Mouse (Mus musculus) heart, embryonic 16.5 days (tissue): ENCODE data around the gene Tmem119. TPM values are rescaled to one million over a fixed set of nuclear protein-coding genes. Genes with fewer than 3 reads are reported as not detected.

Source experiments
- ATAC-seq: fragments of 200-750 bp; cut with Nextera tagmentation; replicated peaks from 2 replicates; pipeline ENCODE4 v1.8.0; 2017; ENCODE audit warnings: moderate number of reproducible peaks; ENCODE audit not compliant: insufficient read depth, low FRiP score; ENCODE audit errors: extremely low read depth
- H3K27ac ChIP-seq: fragments of 300-500 bp; sonication (generic); 2 replicates; pipeline ENCODE4 v1.5.1; 2014; ENCODE audit warnings: mild to moderate bottlenecking, low read length, control low read depth, moderate library complexity
- H3K27me3 ChIP-seq: fragments of 300-500 bp; sonication (generic); 2 replicates; pipeline ENCODE4 v1.6.1; 2014; ENCODE audit warnings: low read length, mixed read lengths; ENCODE audit not compliant: control insufficient read depth, insufficient read depth
- H3K36me3 ChIP-seq: fragments of 300-500 bp; sonication (generic); 2 replicates; pipeline ENCODE4 v1.6.1; 2014; ENCODE audit not compliant: control insufficient read depth, insufficient read depth
- H3K4me1 ChIP-seq: fragments of 300-500 bp; sonication (generic); 2 replicates; pipeline ENCODE4 v1.6.1; 2014; ENCODE audit warnings: low read length, mixed read lengths; ENCODE audit not compliant: control insufficient read depth, insufficient read depth
- H3K4me2 ChIP-seq: fragments of 300-500 bp; sonication (generic); 2 replicates; pipeline ENCODE4 v1.6.1; 2014; ENCODE audit warnings: low read depth, mild to moderate bottlenecking, control low read depth, low read length
- H3K4me3 ChIP-seq: fragments of 300-500 bp; sonication (generic); 2 replicates; pipeline ENCODE4 v1.5.1; 2014; ENCODE audit warnings: mild to moderate bottlenecking, control low read depth, low read length
- H3K9ac ChIP-seq: fragments of 300-500 bp; sonication (generic); 2 replicates; pipeline ENCODE4 v1.6.1; 2014; ENCODE audit warnings: low read length, control low read depth
- H3K9me3 ChIP-seq: fragments of 300-500 bp; sonication (generic); replicated peaks from 2 replicates; pipeline ENCODE4 v1.6.1; 2016; ENCODE audit warnings: low read length; ENCODE audit not compliant: control insufficient read depth
- WGBS: fragments of 180-500 bp; shearing (Covaris S2); extraction: QIAGEN DNeasy Blood & Tissue Kit; methylation state at CpG from one replicate; pipeline ENCODE4 v1.1.7; 2014; 5-methylcytosine and 5-hydroxymethylcytosine counted together
- polyA plus RNA-seq: library from polyadenylated mRNA; unstranded; fragments of >200 nt; fragmentation: Nextera tagmentation; extraction: Ambion mirVana; gene quantifications from 2 replicates; pipeline ENCODE4 v1.2.1, GENCODE M21; 2015

The Tmem119 gene
- 22.4 and 22.5 TPM in 2 replicates for polyA plus RNA-seq

DNA sequence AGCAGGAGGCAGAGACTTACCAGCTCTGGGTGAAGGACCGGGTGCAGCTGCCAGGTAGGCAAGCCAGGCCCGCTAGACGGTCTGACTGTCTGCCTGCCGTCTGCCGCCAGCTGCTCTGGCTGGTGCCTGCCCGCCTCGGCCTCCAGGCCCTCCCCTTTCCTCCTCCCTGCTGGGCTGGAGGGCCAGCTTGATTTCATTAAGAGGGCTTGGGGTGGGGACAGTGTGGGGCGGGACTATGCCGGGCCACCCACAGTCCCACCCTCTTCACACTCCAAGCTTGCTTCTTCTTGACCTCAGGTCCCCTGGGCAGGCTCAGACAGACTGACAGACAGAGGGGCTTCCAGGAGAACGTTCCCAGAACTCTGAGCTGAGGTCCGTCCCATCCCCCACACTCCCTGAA, at the start of gene Tmem119:
TSS of gene Tmem119 (minus strand) at position 237 of the 400 bp plus-strand sequence.
- no peaks in the 10 kb centered on the region for H3K9me3 ChIP-seq
- WGBS = under 1% methylated on average over 11 of the region's 11 CpGs
- peaks cover 9% of the 10 kb centered on the region for H3K27me3 ChIP-seq
- H3K9ac ChIP-seq = peak within 1 kb of the TSS; percentile 39
- H3K36me3 ChIP-seq = no peaks in the 10 kb centered on the region
- peak; percentile 83 for ATAC-seq
- H3K4me3 ChIP-seq = peak within 1 kb of the TSS; percentile 43
- H3K4me1 ChIP-seq = peaks cover 12% of the 10 kb centered on the region
- H3K4me2 ChIP-seq = peak within 1 kb of the TSS; percentile 49
- peak within 1 kb of the TSS; percentile 46; the same call in 1 of the 2 replicates for H3K27ac ChIP-seq

DNA sequence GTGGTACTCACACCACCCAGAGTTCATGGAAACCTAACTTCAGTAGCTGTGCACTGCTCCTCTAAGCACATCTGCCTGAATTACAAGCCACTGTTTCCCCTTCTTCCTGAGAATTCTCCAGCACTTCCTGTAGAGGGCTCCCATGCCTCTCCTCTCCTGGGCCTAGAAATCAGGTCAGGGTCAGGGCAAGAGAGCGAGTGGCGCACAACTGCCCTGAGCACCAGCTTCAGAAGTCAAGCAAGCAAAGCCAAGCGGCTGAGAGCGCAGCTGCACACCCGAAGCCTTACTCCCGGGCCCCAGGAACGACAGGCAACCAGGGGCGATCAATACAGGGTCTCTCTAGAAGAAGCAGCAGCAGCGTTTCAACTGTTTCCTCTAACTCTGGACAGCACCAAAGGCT, 47.3 kb upstream of the Tmem119 start:
- H3K27me3 ChIP-seq = no peaks in the 10 kb centered on the region
- H3K4me2 ChIP-seq = no peak overlapping the region
- H3K9me3 ChIP-seq = no peaks in the 10 kb centered on the region
- no peak overlapping the region for H3K9ac ChIP-seq
- no peak overlapping the region for H3K4me3 ChIP-seq
- H3K36me3 ChIP-seq = peaks cover 52% of the 10 kb centered on the region
- 79% methylated on average over 9 of the region's 9 CpGs for WGBS
- H3K4me1 ChIP-seq = peaks cover 5% of the 10 kb centered on the region
- H3K27ac ChIP-seq = no peak overlapping the region
- no peak for ATAC-seq

DNA sequence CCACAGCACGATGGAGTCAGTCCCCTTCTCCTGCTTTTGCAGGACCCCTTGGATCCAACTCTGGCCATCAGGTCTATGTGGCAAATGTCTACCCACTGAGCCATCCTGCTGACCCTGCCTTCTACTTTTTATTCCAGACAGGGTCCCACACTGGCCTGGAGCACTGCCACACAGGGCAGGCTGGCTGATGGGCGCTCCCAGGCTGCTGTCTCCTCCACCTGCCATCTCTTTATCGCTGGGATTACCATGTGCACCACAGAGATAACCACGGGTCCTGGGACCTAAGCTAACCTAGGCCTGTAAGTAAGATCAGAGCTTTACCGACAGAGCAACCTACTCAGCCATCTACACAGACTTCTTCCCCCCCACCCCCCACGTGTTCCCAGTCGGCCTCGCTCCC, 46.3 kb upstream of the Tmem119 start:
- ATAC-seq = no peak
- no peak overlapping the region for H3K4me3 ChIP-seq
- H3K36me3 ChIP-seq = peaks cover 54% of the 10 kb centered on the region
- H3K4me1 ChIP-seq = peaks cover 5% of the 10 kb centered on the region
- H3K9me3 ChIP-seq = no peaks in the 10 kb centered on the region
- H3K9ac ChIP-seq = no peak overlapping the region
- WGBS = 80% methylated on average over 8 of the region's 8 CpGs
- H3K4me2 ChIP-seq = no peak overlapping the region
- no peaks in the 10 kb centered on the region for H3K27me3 ChIP-seq
- no peak overlapping the region for H3K27ac ChIP-seq

DNA sequence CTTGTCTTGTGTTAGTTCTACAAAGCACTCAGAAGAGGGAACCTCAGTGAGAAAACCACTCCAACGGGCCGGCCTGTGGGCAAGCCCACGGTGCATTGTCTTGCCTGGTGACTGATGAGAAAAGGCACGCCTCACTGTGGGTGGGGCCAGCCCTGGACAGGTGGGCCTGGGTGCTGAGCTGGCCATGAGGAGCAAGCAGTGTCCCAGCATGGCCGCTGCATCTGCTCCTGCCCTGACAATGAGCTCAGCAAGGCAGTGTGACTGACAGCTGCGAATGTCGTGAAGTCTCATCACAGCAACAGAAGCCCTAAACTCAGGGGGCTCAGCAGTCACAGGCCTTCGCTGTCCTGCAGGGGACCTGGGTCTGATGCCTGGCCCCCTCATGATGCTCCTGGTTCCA, 45.3 kb upstream of the Tmem119 start:
- H3K4me2 ChIP-seq = no peak overlapping the region
- no peak for ATAC-seq
- H3K27ac ChIP-seq = no peak overlapping the region
- H3K9me3 ChIP-seq = no peaks in the 10 kb centered on the region
- peaks cover 54% of the 10 kb centered on the region for H3K36me3 ChIP-seq
- H3K4me1 ChIP-seq = peaks cover under 1% of the 10 kb centered on the region
- 84% methylated on average over 8 of the region's 8 CpGs for WGBS
- H3K9ac ChIP-seq = no peak overlapping the region
- H3K4me3 ChIP-seq = no peak overlapping the region
- H3K27me3 ChIP-seq = no peaks in the 10 kb centered on the region

DNA sequence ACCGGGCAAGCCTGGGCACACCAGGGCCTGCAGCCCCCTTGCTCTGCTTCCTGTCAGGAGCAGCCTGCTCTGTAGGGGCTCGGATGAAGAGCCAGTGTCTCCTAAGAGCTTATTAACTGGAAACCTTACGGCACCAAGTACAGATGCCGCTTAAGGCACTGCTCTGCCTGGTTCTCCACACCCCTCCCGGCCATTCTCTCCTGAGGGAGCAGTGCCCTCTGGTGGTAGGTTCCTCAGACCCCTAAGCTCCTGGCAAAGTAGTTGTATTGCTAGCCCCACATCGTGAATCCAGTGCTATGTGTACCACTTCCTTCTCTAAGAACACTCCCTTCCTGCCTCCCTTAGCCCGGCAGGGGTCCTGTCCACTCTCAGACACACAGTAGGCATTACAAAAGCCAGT, 44.4 kb upstream of the Tmem119 start:
- Histone ChIP-seq H3K4me1 (no peaks in the 10 kb centered on the region; the same call in none of the 2 replicates), H3K36me3 (peaks cover 49% of the 10 kb centered on the region), H3K4me3 (no peak overlapping the region), H3K27me3 (no peaks in the 10 kb centered on the region), H3K4me2 (no peak overlapping the region), H3K9ac (peak overlapping the region; percentile 22; the same call in 1 of the 2 replicates), H3K9me3 (no peaks in the 10 kb centered on the region), H3K27ac (peak overlapping the region; percentile 12; the same call in 1 of the 2 replicates)
- ATAC-seq = no peak
- 54% methylated on average over 7 of the region's 7 CpGs for WGBS

DNA sequence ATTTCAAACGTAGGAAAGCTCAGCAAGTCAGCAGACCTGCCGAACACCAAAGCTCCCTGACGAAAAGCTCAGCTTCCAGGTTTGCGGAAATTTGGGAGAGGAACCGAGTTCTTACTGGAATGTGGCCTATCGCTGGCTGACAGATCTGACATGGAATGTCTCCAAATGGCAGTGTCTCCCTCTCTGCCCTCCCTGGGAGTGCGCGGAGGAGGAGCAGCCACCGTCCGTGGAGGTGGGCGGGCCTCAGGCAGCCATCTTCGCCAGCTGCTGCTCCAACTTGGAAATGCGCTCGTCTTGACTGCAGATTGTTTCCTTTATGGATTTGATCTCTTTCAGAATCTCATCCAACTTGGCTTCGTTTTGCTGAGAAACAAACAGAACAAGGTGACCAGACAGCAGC, 43.8 kb upstream of the Tmem119 start:
- no peak overlapping the region for H3K4me3 ChIP-seq
- no peaks in the 10 kb centered on the region for H3K27me3 ChIP-seq
- H3K4me1 ChIP-seq = no peaks in the 10 kb centered on the region; the same call in none of the 2 replicates
- H3K4me2 ChIP-seq = no peak overlapping the region
- 67% methylated on average over 15 of the region's 15 CpGs for WGBS
- no peak for ATAC-seq
- H3K9ac ChIP-seq = no peak overlapping the region; the same call in 1 of the 2 replicates
- H3K27ac ChIP-seq = 0 out of 2 replicates have a peak overlapping the region, but pooled peaks have one; percentile 12
- H3K36me3 ChIP-seq = peaks cover 44% of the 10 kb centered on the region
- no peaks in the 10 kb centered on the region for H3K9me3 ChIP-seq

DNA sequence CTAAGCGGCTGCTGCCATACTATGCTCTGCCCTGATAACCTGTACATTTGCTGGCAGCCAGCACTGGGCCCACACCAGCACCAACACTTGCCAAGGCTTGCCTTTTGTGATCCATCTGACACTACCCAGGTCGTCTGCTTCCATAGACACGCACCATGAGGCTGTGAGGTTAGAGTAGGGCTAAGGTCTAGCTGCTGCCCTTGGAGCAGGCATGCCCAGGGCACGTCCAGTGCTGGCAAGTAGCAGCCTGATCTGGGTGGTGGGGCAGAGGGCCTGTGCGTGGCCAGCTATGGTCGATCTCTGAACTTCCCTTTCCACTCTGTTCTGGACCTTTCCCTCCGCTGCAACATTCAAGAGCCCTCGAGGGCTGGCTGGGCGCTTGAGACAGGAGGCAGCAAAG, 42.6 kb upstream of the Tmem119 start:
- no peaks in the 10 kb centered on the region; the same call in none of the 2 replicates for H3K4me1 ChIP-seq
- no peak overlapping the region for H3K4me2 ChIP-seq
- WGBS = 87% methylated on average over 9 of the region's 9 CpGs
- H3K4me3 ChIP-seq = no peak overlapping the region
- no peaks in the 10 kb centered on the region for H3K9me3 ChIP-seq
- no peak overlapping the region; the same call in 1 of the 2 replicates for H3K9ac ChIP-seq
- no peaks in the 10 kb centered on the region for H3K27me3 ChIP-seq
- H3K27ac ChIP-seq = no peak overlapping the region; the same call in 1 of the 2 replicates
- H3K36me3 ChIP-seq = peaks cover 37% of the 10 kb centered on the region
- no peak for ATAC-seq

DNA sequence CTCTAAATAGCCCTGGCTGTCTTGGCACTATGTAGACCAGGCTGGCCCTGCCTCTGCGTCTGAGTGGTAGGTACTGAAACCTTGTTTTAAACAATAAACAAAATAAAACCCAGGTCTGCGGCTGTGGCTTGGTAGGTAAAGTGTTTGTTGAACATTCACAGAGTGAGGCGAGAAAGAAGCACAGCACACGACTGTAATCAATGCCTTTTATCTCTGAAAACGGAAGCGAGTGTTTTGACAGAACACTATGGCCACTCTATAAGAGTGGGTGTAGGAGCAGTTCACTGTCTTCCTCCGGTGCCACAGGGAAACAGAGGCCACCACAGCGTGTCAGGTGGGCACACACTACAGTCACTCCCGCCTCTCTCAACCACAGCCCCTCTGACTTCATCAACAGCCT, 41.9 kb upstream of the Tmem119 start:
- Histone ChIP-seq H3K4me3 (no peak overlapping the region), H3K27ac (no peak overlapping the region), H3K9ac (no peak overlapping the region), H3K9me3 (no peaks in the 10 kb centered on the region), H3K4me1 (no peaks in the 10 kb centered on the region; the same call in none of the 2 replicates), H3K36me3 (peaks cover 32% of the 10 kb centered on the region), H3K4me2 (no peak overlapping the region), H3K27me3 (no peaks in the 10 kb centered on the region)
- no peak for ATAC-seq
- WGBS = 77% methylated on average over 9 of the region's 9 CpGs

DNA sequence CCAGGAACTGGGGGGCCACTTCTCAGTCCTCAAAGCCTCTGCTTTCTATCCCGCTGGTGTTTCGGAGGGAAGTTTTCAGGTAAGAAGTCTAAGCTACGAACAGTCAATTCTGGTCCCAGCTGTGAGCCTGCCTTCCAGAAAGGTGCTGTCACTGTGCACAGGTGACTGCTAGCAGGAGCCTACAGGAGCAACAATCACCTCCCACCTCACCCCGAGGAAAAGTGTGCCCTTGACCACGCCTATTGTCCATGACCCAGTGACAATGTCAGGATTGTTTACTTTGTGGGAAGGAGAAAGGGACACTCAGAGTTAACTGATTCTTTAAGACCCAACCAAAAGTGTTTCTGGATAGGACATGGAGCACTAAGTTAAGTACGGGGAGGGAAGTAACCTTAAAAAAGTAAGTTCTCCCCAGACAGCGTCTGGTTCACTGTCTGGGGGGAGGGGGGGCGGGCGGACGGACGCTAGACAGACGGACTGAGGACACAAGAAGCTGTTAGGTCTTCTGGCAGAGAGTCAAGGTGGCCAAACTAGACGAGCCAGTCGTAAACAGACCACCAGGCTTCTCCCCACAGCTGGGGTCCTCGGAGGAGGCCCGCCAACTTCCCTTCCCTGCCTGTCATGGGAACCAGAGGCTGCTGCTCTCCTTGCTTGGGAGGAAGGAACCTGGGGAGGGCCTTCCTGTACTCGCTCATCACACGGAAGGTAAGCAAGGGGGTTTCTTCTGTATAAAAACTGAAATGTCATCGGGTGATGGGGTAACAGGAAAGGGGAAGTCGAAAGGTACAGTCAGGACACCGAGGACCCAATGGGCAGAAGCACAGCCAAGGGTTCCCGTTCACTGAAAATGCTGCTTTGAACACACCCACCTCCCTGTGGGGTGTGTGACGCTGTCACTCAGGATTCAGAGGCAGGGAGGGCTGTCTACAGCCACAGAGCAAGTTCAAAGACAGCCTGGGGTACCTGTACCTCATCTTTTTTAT, 41.2 kb upstream of the Tmem119 start:
- no peaks in the 10 kb centered on the region; the same call in none of the 2 replicates for H3K4me1 ChIP-seq
- no peak overlapping the region for H3K9ac ChIP-seq
- H3K9me3 ChIP-seq = no peaks in the 10 kb centered on the region
- 0 out of 2 replicates have a peak overlapping the region, but pooled peaks have one; percentile 24 for H3K27ac ChIP-seq
- no peak overlapping the region for H3K4me2 ChIP-seq
- H3K27me3 ChIP-seq = no peaks in the 10 kb centered on the region
- H3K4me3 ChIP-seq = no peak overlapping the region
- peaks cover 26% of the 10 kb centered on the region for H3K36me3 ChIP-seq
- WGBS = 68% methylated on average over 23 of the region's 23 CpGs
- no peak for ATAC-seq
